Mouse (Mus musculus) liver, postnatal 0 days (tissue): Measurements from ENCODE around the gene Lsg1. TPM values are rescaled to one million over a fixed set of nuclear protein-coding genes. Genes with fewer than 3 reads are reported as not detected.

Source experiments
- ATAC-seq: fragments of 200-750 bp; cut with Nextera tagmentation; 2 replicates; pipeline ENCODE4 v1.8.0; 2017; ENCODE audit warnings: mild to moderate bottlenecking, moderate library complexity
- DNase-seq: peaks from one replicate; pipeline ENCODE4 v3.0.0-alpha.2; 2016
- H3K27ac ChIP-seq: fragments of 300-500 bp; sonication (generic); 2 replicates; pipeline ENCODE4 v1.5.1; 2014; ENCODE audit warnings: antibody characterized with exemption, moderate library complexity, mild to moderate bottlenecking, low read depth
- H3K27me3 ChIP-seq: fragments of 300-500 bp; sonication (generic); 2 replicates; pipeline ENCODE4 v1.6.1; 2014; ENCODE audit warnings: low read length, control low read depth, mixed read lengths; ENCODE audit not compliant: insufficient read depth
- H3K36me3 ChIP-seq: fragments of 300-500 bp; sonication (generic); replicated peaks from 2 replicates; pipeline ENCODE4 v1.6.1; 2014; ENCODE audit warnings: mild to moderate bottlenecking, control low read depth, low read length, moderate library complexity, mixed read lengths; ENCODE audit not compliant: insufficient read depth
- H3K4me1 ChIP-seq: fragments of 300-500 bp; sonication (generic); 2 replicates; pipeline ENCODE4 v1.6.1; 2014; ENCODE audit warnings: antibody characterized with exemption, mild to moderate bottlenecking, control low read depth; ENCODE audit not compliant: insufficient read depth
- H3K4me2 ChIP-seq: fragments of 300-500 bp; sonication (generic); 2 replicates; pipeline ENCODE4 v1.6.1; 2014; ENCODE audit warnings: low read depth, mild to moderate bottlenecking, low read length, moderate library complexity, mixed read lengths
- H3K4me3 ChIP-seq: fragments of 300-500 bp; sonication (generic); 2 replicates; pipeline ENCODE4 v1.5.1; 2014; ENCODE audit warnings: low read depth, low read length
- H3K9ac ChIP-seq: fragments of 300-500 bp; sonication (generic); replicated peaks from 2 replicates; pipeline ENCODE4 v1.6.1; 2014; ENCODE audit warnings: mild to moderate bottlenecking, moderate library complexity
- H3K9me3 ChIP-seq: fragments of 300-500 bp; sonication (generic); 2 replicates; pipeline ENCODE4 v1.6.1; 2016; ENCODE audit warnings: mild to moderate bottlenecking, control low read depth, low read length, mixed read lengths
- CTCF ChIP-seq: sonication (generic); IDR thresholded peaks from 2 replicates; pipeline ENCODE4 v1.5.1; 2016; ENCODE audit warnings: antibody characterized with exemption, low read depth
- EP300 ChIP-seq: IDR thresholded peaks from 2 replicates; pipeline ENCODE4 v1.6.1; 2016; ENCODE audit warnings: antibody characterized with exemption, low read depth, mild to moderate bottlenecking
- WGBS: fragments of 180-500 bp; shearing (Covaris S2); extraction: QIAGEN DNeasy Blood & Tissue Kit; methylation state at CpG from one replicate; pipeline ENCODE4 v1.1.7; 2014; ENCODE audit not compliant: insufficient replicate concordance; 5-methylcytosine and 5-hydroxymethylcytosine counted together
- polyA plus RNA-seq: library from polyadenylated mRNA; unstranded; fragments of >200 nt; fragmentation: Nextera tagmentation; extraction: Ambion mirVana; gene quantifications from 2 replicates; pipeline ENCODE4 v1.2.1, GENCODE M21; 2015

The Lsg1 gene
- polyA plus RNA-seq, 1 experiment from 2014 or later: 25.4 TPM

- Histone ChIP-seq H3K9ac (no peak overlapping the region), H3K4me1 (no peaks in the 10 kb centered on the region), H3K36me3 (no peaks in the 10 kb centered on the region), H3K4me3 (no peak overlapping the region), H3K27ac (no peak overlapping the region), H3K4me2 (no peak overlapping the region), H3K9me3 (no peaks in the 10 kb centered on the region), H3K27me3 (no peaks in the 10 kb centered on the region)
- ATAC-seq: 0 out of 2 replicates have a peak, but pooled peaks have one; percentile 33
- peak; percentile 62 for DNase-seq
- TF ChIP-seq CTCF (peak; percentile 89), EP300 (no peak)
- WGBS: 26% methylated on average over 20 of the region's 20 CpGs
Observed at GRCm38 (mm10) chr16:30531761-30532406, 55.5 kb downstream of the Lsg1 start.

DNA sequence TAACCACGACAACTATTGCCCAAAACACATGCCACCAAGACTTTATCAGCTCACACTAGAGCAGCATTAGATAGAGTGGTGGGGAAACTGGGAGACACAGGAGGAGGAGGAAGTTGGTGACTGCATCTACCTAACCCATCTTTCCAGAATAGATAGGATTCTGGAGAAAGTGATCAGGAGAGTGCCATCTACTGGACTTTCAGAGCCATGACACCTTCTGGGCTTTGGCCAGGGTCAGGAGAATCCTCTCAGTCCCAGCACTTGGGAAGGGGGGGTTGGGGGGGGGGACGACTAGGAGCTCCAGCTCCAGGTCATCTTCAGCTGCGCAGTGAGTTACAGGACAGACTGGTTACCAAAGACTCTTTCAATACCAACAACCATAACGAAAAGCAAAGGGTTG lies 56.6 kb downstream of the Lsg1 start:
- no peaks in the 10 kb centered on the region for H3K27me3 ChIP-seq
- no peaks in the 10 kb centered on the region for H3K9me3 ChIP-seq
- no peak overlapping the region for H3K9ac ChIP-seq
- no peak overlapping the region for H3K27ac ChIP-seq
- 50% methylated on average over 4 of the region's 4 CpGs for WGBS
- ATAC-seq (no peak), DNase-seq (no peak)
- no peak overlapping the region for H3K4me2 ChIP-seq
- no peak overlapping the region for H3K4me3 ChIP-seq
- TF ChIP-seq CTCF: peak; percentile 65
- no peak for TF ChIP-seq EP300
- H3K4me1 ChIP-seq: no peaks in the 10 kb centered on the region
- H3K36me3 ChIP-seq: no peaks in the 10 kb centered on the region

DNA sequence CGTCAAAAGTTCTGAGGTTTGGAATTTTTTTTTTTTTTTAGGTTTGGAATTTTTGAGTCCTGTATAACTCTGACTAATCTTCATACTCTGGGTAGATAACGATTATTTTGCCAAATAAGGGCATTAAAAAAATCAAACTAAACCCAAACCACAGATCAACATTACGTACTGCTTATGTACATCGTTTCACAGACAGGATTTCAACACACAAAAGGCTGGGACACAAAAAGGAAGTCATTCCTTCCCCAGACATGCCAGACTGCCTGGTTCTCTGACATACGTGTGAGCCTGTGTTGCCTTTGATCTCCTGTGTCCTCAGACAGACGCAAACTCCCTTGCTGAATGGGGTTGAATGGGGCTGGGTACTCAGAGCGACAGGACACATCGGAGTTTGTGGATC lies 59.0 kb downstream of the Lsg1 start:
- no peak overlapping the region for H3K27ac ChIP-seq
- ATAC-seq (no peak), DNase-seq (no peak)
- no peaks in the 10 kb centered on the region for H3K27me3 ChIP-seq
- TF ChIP-seq EP300: no peak
- no peak for TF ChIP-seq CTCF
- 71% methylated on average over 8 of the region's 8 CpGs for WGBS
- H3K9ac ChIP-seq: no peak overlapping the region
- H3K36me3 ChIP-seq: no peaks in the 10 kb centered on the region
- no peaks in the 10 kb centered on the region for H3K9me3 ChIP-seq
- no peak overlapping the region for H3K4me3 ChIP-seq
- no peak overlapping the region for H3K4me2 ChIP-seq
- H3K4me1 ChIP-seq: no peaks in the 10 kb centered on the region

DNA sequence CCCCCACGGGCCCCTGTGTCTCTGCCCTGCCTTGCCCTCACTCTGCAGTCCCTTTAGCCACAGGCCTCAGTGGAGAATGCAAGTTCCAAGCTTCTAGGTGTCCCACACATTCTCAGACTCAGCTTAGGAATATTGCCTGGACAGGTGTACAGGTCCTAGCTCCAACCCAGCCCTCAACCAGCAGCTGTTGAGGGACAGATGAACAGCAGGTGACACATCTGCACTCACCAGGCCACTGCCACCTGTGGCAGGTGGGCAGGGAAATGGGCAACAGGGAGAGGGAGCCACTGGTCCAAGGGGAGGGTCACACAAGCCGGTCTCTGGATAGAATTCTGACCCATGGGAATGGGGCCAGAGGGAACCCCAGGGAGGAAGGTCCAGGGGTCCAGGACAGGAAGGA lies 59.5 kb downstream of the Lsg1 start:
- Histone ChIP-seq H3K27me3 (no peaks in the 10 kb centered on the region), H3K4me2 (no peak overlapping the region), H3K9me3 (no peaks in the 10 kb centered on the region), H3K9ac (no peak overlapping the region), H3K4me3 (no peak overlapping the region), H3K36me3 (no peaks in the 10 kb centered on the region), H3K4me1 (no peaks in the 10 kb centered on the region), H3K27ac (no peak overlapping the region)
- no peak for ATAC-seq
- WGBS: 69% methylated on average over 2 of the region's 2 CpGs
- no peak for DNase-seq
- no peak for TF ChIP-seq CTCF
- TF ChIP-seq EP300: no peak

DNA sequence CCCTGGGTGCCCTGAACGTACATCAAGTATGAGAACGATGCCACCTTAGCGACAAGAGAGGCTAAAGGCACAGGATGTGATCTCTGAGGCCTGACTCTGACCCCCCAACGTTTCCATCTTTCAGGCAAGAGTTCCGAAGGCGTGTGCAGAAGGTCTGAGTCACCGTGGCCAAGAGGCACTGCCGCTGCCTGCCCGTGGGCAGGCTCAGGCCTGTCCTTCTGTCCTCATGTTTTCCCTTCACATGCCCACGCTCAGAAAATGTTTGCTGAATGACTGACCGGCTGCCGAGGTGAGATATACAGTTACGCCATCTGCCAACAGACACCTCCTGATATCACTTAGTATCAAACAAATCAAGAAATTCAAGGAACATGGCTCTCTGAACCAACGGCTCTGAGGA lies 61.6 kb downstream of the Lsg1 start:
- DNase-seq (no peak), ATAC-seq (no peak)
- no peak overlapping the region for H3K4me2 ChIP-seq
- no peaks in the 10 kb centered on the region for H3K36me3 ChIP-seq
- H3K9me3 ChIP-seq: no peaks in the 10 kb centered on the region
- TF ChIP-seq CTCF (no peak), EP300 (no peak)
- H3K4me3 ChIP-seq: no peak overlapping the region
- no peaks in the 10 kb centered on the region for H3K4me1 ChIP-seq
- H3K27ac ChIP-seq: no peak overlapping the region
- no peak overlapping the region for H3K9ac ChIP-seq
- H3K27me3 ChIP-seq: no peaks in the 10 kb centered on the region
- 62% methylated on average over 14 of the region's 14 CpGs for WGBS

GRCm38 (mm10) chr16:30524481-30524880 lies 62.9 kb downstream of the Lsg1 start:
- H3K27ac ChIP-seq: no peak overlapping the region
- H3K9me3 ChIP-seq: no peaks in the 10 kb centered on the region
- no peaks in the 10 kb centered on the region for H3K36me3 ChIP-seq
- H3K4me3 ChIP-seq: no peak overlapping the region
- H3K4me2 ChIP-seq: no peak overlapping the region
- H3K9ac ChIP-seq: no peak overlapping the region
- H3K4me1 ChIP-seq: no peaks in the 10 kb centered on the region
- DNase-seq (no peak), ATAC-seq (no peak)
- 83% methylated on average over 6 of the region's 6 CpGs for WGBS
- TF ChIP-seq EP300 (no peak), CTCF (no peak)
- no peaks in the 10 kb centered on the region for H3K27me3 ChIP-seq
